Mouse (Mus musculus) neural tube, embryonic 13.5 days (tissue): ENCODE measurements at regions not wholly inside any gene's neighbourhood (a gene's known extent, or its start where the extent isn't known, plus 50 kb on each side); places are given as distances from the start of the nearest gene placed in this dataset.

ENCODE experiments used
- ATAC-seq: fragments of 200-750 bp; cut with Nextera tagmentation; 2 replicates; pipeline ENCODE4 v1.8.0; 2017; ENCODE audit warnings: low read depth, mild to moderate bottlenecking, moderate TSS enrichment, moderate library complexity
- H3K27ac ChIP-seq: fragments of 300-500 bp; sonication (generic); replicated peaks from 2 replicates; pipeline ENCODE4 v1.5.1; 2015; ENCODE audit warnings: moderate library complexity, mild to moderate bottlenecking, inconsistent platforms
- H3K27me3 ChIP-seq: fragments of 300-500 bp; sonication (generic); 2 replicates; pipeline ENCODE4 v1.6.1; 2015; ENCODE audit warnings: mild to moderate bottlenecking, inconsistent platforms
- H3K36me3 ChIP-seq: fragments of 300-500 bp; sonication (generic); 2 replicates; pipeline ENCODE4 v1.6.1; 2015; ENCODE audit warnings: mild to moderate bottlenecking, inconsistent platforms
- H3K4me1 ChIP-seq: fragments of 300-500 bp; sonication (generic); replicated peaks from 2 replicates; pipeline ENCODE4 v1.6.1; 2015; ENCODE audit warnings: inconsistent platforms
- H3K4me2 ChIP-seq: fragments of 300-500 bp; sonication (generic); 2 replicates; pipeline ENCODE4 v1.6.1; 2015; ENCODE audit warnings: inconsistent platforms, mild to moderate bottlenecking, moderate library complexity
- H3K4me3 ChIP-seq: fragments of 300-500 bp; sonication (generic); 2 replicates; pipeline ENCODE4 v1.5.1; 2015; ENCODE audit warnings: mild to moderate bottlenecking, inconsistent platforms
- H3K9ac ChIP-seq: fragments of 300-500 bp; sonication (generic); 2 replicates; pipeline ENCODE4 v1.6.1; 2015; ENCODE audit warnings: moderate library complexity, mild to moderate bottlenecking, inconsistent platforms
- H3K9me3 ChIP-seq: fragments of 300-500 bp; sonication (generic); 2 replicates; pipeline ENCODE4 v1.6.1; 2016; ENCODE audit warnings: inconsistent platforms
- WGBS: fragments of 180-500 bp; shearing (Covaris S2); methylation state at CpG from one replicate; pipeline ENCODE4 v1.1.7; 2015; 5-methylcytosine and 5-hydroxymethylcytosine counted together

GRCm38 (mm10) chr10:68378212-68378611 is 99.7 kb upstream of the Arid5b start:
- no peak overlapping the region for H3K9ac ChIP-seq
- H3K27ac ChIP-seq, result no peak overlapping the region
- no peak for ATAC-seq
- H3K9me3 ChIP-seq, result no peaks in the 10 kb centered on the region
- H3K4me2 ChIP-seq, result no peak overlapping the region
- no peaks in the 10 kb centered on the region for H3K36me3 ChIP-seq
- H3K4me1 ChIP-seq, result no peaks in the 10 kb centered on the region
- no peaks in the 10 kb centered on the region for H3K27me3 ChIP-seq
- H3K4me3 ChIP-seq, result no peak overlapping the region
- 93% methylated on average over 5 of the region's 5 CpGs for WGBS

- Histone ChIP-seq H3K4me1 (no peaks in the 10 kb centered on the region), H3K27ac (no peak overlapping the region), H3K36me3 (no peaks in the 10 kb centered on the region), H3K4me3 (no peak overlapping the region), H3K27me3 (no peaks in the 10 kb centered on the region), H3K9ac (no peak overlapping the region), H3K4me2 (no peak overlapping the region), H3K9me3 (no peaks in the 10 kb centered on the region)
- ATAC-seq, result no peak
- 93% methylated on average over 4 of the region's 4 CpGs for WGBS
Measured at GRCm38 (mm10) chr10:68377479-68377878, 98.9 kb upstream of the Arid5b start.

GRCm38 (mm10) chr10:68373875-68374274 is 95.3 kb upstream of the Arid5b start:
- WGBS, result 63% methylated on average over 5 of the region's 5 CpGs
- H3K4me2 ChIP-seq, result no peak overlapping the region
- no peaks in the 10 kb centered on the region for H3K27me3 ChIP-seq
- no peaks in the 10 kb centered on the region for H3K4me1 ChIP-seq
- no peaks in the 10 kb centered on the region for H3K9me3 ChIP-seq
- no peak overlapping the region for H3K4me3 ChIP-seq
- H3K36me3 ChIP-seq, result no peaks in the 10 kb centered on the region
- no peak overlapping the region for H3K9ac ChIP-seq
- no peak for ATAC-seq
- H3K27ac ChIP-seq, result no peak overlapping the region

GRCm38 (mm10) chr10:68371785-68372184 is 93.2 kb upstream of the Arid5b start:
- Histone ChIP-seq H3K27ac (no peak overlapping the region), H3K9ac (no peak overlapping the region), H3K9me3 (no peaks in the 10 kb centered on the region), H3K4me2 (no peak overlapping the region), H3K27me3 (no peaks in the 10 kb centered on the region), H3K4me3 (no peak overlapping the region), H3K36me3 (no peaks in the 10 kb centered on the region), H3K4me1 (no peaks in the 10 kb centered on the region)
- ATAC-seq, result no peak
- 94% methylated on average over 6 of the region's 6 CpGs for WGBS

- WGBS, result 84% methylated on average over 8 of the region's 8 CpGs
- no peak for ATAC-seq
- H3K4me1 ChIP-seq, result no peaks in the 10 kb centered on the region
Measured at GRCm38 (mm10) chr10:68370986-68371385, 92.4 kb upstream of the Arid5b start.

DNA sequence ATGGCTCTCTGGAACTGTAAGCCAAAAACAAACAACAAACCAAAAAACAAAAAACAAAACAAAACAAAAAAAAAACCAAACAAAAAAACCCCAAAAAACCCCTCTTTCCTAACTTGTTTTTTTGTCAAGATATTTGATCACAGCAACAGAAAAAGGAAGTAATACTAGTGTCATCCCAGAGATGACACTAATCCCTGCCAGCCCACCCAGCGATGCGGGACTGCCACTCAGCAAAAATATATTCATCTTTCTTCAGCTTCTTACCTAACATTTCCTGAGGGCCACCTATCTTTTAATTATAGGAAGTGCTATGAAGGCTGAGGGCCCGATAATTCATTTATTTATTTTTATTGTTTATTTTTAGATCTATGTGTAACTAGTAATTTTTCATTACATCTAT is 88.3 kb upstream of the Arid5b start:
- no peaks in the 10 kb centered on the region for H3K4me1 ChIP-seq
- ATAC-seq, result no peak
- H3K27me3 ChIP-seq, result no peaks in the 10 kb centered on the region
- H3K9ac ChIP-seq, result no peak overlapping the region
- 0 out of 2 replicates have a peak, but pooled peaks cover 6% of the 10 kb centered on the region for H3K9me3 ChIP-seq
- no peaks in the 10 kb centered on the region for H3K36me3 ChIP-seq
- H3K4me2 ChIP-seq, result no peak overlapping the region
- WGBS, result 97% methylated on average over 3 of the region's 3 CpGs
- H3K4me3 ChIP-seq, result no peak overlapping the region
- H3K27ac ChIP-seq, result no peak overlapping the region

More at GRCm38 (mm10) chr10:68370986-68371385, 92.4 kb upstream of the Arid5b start:
- no peak overlapping the region for H3K4me2 ChIP-seq
- H3K9ac ChIP-seq, result no peak overlapping the region
- H3K27ac ChIP-seq, result no peak overlapping the region
- H3K36me3 ChIP-seq, result no peaks in the 10 kb centered on the region
- no peak overlapping the region for H3K4me3 ChIP-seq
- H3K27me3 ChIP-seq, result no peaks in the 10 kb centered on the region
- no peaks in the 10 kb centered on the region for H3K9me3 ChIP-seq

- Histone ChIP-seq H3K4me1 (peaks cover 12% of the 10 kb centered on the region), H3K9me3 (0 out of 2 replicates have a peak, but pooled peaks cover 6% of the 10 kb centered on the region), H3K36me3 (no peaks in the 10 kb centered on the region), H3K27me3 (no peaks in the 10 kb centered on the region), H3K27ac (no peak overlapping the region), H3K4me3 (no peak overlapping the region), H3K4me2 (no peak overlapping the region), H3K9ac (no peak overlapping the region)
- ATAC-seq, result no peak
- 86% methylated on average over 6 of the region's 6 CpGs for WGBS
Measured at GRCm38 (mm10) chr10:68360765-68361483, 82.4 kb upstream of the Arid5b start.

DNA sequence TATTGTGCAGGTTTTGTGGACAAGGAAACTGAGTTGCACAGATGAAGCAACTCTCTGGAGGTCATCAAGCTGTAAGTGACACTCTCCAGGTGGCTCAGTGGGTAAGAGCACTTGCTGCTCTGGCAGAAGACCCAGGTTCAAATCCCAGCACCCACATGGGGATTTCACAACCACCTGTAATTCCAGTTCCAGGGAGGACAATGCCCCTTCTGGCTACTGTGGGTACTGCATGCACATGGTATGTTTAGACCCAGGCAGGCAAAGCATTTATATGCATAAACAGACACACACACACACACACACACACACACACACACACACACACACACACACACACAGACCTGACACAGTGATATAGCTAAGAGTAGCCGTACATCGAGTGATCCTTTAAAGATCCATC is 80.6 kb upstream of the Arid5b start:
- 100% methylated on average over 2 of the region's 2 CpGs for WGBS
- ATAC-seq, result no peak
- Histone ChIP-seq H3K27ac (no peak overlapping the region), H3K4me2 (no peak overlapping the region), H3K27me3 (no peaks in the 10 kb centered on the region), H3K9me3 (no peaks in the 10 kb centered on the region), H3K4me1 (peaks cover 27% of the 10 kb centered on the region), H3K9ac (no peak overlapping the region), H3K4me3 (no peak overlapping the region), H3K36me3 (no peaks in the 10 kb centered on the region)

- no peaks in the 10 kb centered on the region for H3K36me3 ChIP-seq
- WGBS, result 25% methylated on average over 6 of the region's 6 CpGs
- no peak overlapping the region; the same call in 1 of the 2 replicates for H3K27ac ChIP-seq
- no peaks in the 10 kb centered on the region for H3K27me3 ChIP-seq
- no peak overlapping the region for H3K4me3 ChIP-seq
- H3K9ac ChIP-seq, result no peak overlapping the region
- peaks cover 33% of the 10 kb centered on the region for H3K4me1 ChIP-seq
- no peak overlapping the region for H3K4me2 ChIP-seq
- no peaks in the 10 kb centered on the region for H3K9me3 ChIP-seq
- ATAC-seq, result no peak
Measured at GRCm38 (mm10) chr10:68356973-68357372, 78.4 kb upstream of the Arid5b start.

DNA sequence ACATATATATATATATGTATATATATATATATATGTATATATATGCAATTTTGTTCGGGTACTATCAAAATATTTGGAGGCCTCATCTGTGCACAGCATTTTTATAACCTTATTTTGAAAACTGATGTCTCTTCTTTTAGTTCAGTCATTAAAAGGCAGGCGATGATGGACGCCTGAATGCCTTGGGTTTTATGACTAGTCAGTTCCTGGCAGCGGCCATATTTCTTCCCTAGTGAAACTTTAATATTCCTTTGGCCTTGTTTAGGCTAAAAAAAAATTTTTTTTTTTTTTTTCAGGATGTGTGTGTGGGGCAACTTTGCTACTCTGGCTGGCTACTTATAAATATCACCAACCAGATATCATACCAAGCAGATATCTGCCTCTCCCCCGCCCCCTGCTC is 78.0 kb upstream of the Arid5b start:
- Histone ChIP-seq H3K27me3 (no peaks in the 10 kb centered on the region), H3K36me3 (no peaks in the 10 kb centered on the region), H3K27ac (no peak overlapping the region), H3K9me3 (no peaks in the 10 kb centered on the region), H3K4me1 (peaks cover 33% of the 10 kb centered on the region), H3K4me3 (no peak overlapping the region), H3K4me2 (no peak overlapping the region), H3K9ac (no peak overlapping the region)
- ATAC-seq, result no peak
- 57% methylated on average over 5 of the region's 5 CpGs for WGBS

GRCm38 (mm10) chr10:68356093-68356485 is 77.5 kb upstream of the Arid5b start:
- Histone ChIP-seq H3K36me3 (no peaks in the 10 kb centered on the region), H3K4me1 (peaks cover 33% of the 10 kb centered on the region), H3K9ac (no peak overlapping the region), H3K27ac (peak overlapping the region; percentile 73), H3K9me3 (no peaks in the 10 kb centered on the region), H3K4me3 (no peak overlapping the region), H3K27me3 (no peaks in the 10 kb centered on the region), H3K4me2 (peak overlapping the region; percentile 35)
- ATAC-seq, result peak; percentile 27; the same call in 1 of the 2 replicates
- WGBS, result 14% methylated on average over 6 of the region's 6 CpGs

DNA sequence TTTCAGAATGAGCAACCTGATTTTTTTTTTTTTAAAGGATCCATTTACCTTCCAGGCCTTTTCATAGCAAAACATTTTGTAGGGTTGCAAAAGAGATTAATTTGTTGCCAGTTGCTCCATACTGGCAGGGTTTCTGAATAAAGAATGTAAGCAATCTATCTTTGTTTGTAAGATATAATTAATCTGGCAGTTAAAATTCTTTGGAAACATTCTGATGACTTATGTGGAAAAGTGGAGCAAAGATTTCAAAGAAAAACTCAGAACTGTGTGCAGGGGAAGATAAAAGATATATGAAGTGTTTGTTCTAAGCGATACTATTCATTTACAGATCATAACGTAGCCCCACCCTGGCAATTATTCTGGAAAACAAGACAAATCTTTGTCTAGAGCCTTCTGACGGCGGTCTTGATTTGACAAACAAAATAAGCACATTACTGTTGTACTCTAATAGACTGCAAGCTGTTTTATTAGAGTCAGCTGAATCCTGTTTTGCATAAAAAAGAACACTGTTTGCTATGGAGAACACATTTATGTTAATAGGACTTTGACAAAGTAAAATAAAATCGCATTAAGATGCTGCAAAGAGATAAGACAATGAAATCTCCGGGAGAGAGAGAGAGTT is 77.0 kb upstream of the Arid5b start:
- peak; percentile 43 for ATAC-seq
- 9% methylated on average over 6 of the region's 6 CpGs for WGBS
- peak overlapping the region; percentile 35 for H3K4me2 ChIP-seq

More for the DNA sequence above, 77.0 kb upstream of the Arid5b start:
- Histone ChIP-seq H3K36me3 (no peaks in the 10 kb centered on the region), H3K27ac (peak overlapping the region; percentile 73), H3K4me1 (peaks cover 33% of the 10 kb centered on the region), H3K27me3 (no peaks in the 10 kb centered on the region), H3K4me3 (no peak overlapping the region), H3K9me3 (no peaks in the 10 kb centered on the region), H3K9ac (no peak overlapping the region)
